Mouse (Mus musculus) CH12.LX (cell line): ENCODE measurements around the gene Tspan33. TPM values are rescaled to one million over a fixed set of nuclear protein-coding genes. Genes with fewer than 3 reads are reported as not detected.

ENCODE experiments used
- DNase-seq: peaks from one replicate; pipeline ENCODE4 v3.0.0-alpha.2; 2013; ENCODE audit errors: extremely low read depth
- H3K27ac ChIP-seq: 2 replicates; pipeline ENCODE4 v1.5.1; 2012; ENCODE audit warnings: low read depth, mild to moderate bottlenecking, control low read depth, moderate library complexity; ENCODE audit not compliant: insufficient read depth
- H3K27me3 ChIP-seq: replicated peaks from 2 replicates; pipeline ENCODE3; 2012; ENCODE audit warnings: inconsistent platforms
- H3K36me3 ChIP-seq, 2 experiments: replicated peaks in 1 of 2; 2 replicates each; pipeline versions ENCODE3 to v1.6.1; 2012; ENCODE audit warnings: inconsistent platforms in 1 of 2, low read length in 1 of 2, mild to moderate bottlenecking in 1 of 2, mixed read lengths in 1 of 2, moderate library complexity in 1 of 2; ENCODE audit not compliant: control insufficient read depth in 1 of 2, insufficient read depth in 1 of 2
- H3K4me1 ChIP-seq, 2 experiments: 2 replicates each; pipeline ENCODE4 v1.6.1; 2012; ENCODE audit warnings: inconsistent platforms in 1 of 2, moderate library complexity in 1 of 2; ENCODE audit not compliant: insufficient read depth in 2 of 2, control insufficient read depth in 1 of 2
- H3K4me2 ChIP-seq: 2 replicates; pipeline ENCODE4 v1.6.1; 2012; ENCODE audit warnings: low read depth, mild to moderate bottlenecking, control low read depth; ENCODE audit not compliant: poor library complexity, insufficient read depth, severe bottlenecking
- H3K4me3 ChIP-seq, 3 experiments: fragments of 150-350 bp in 1 of 3; sonication (generic) in 1 of 3; replicated peaks in 1 of 3; 2 replicates each; pipeline versions ENCODE3 to v1.5.1; 2011 to 2012; ENCODE audit warnings: low read depth in 2 of 3, low read length in 2 of 3, mild to moderate bottlenecking in 2 of 3, moderate library complexity in 2 of 3, control low read depth in 1 of 3, improper control_type of control experiment in 1 of 3, inconsistent platforms in 1 of 3, mixed read lengths in 1 of 3; ENCODE audit not compliant: poor library complexity in 1 of 3
- H3K79me2 ChIP-seq: replicated peaks from 2 replicates; pipeline ENCODE4 v1.6.1; 2012; ENCODE audit warnings: mild to moderate bottlenecking, moderate library complexity; ENCODE audit not compliant: control insufficient read depth, poor library complexity, insufficient read depth, severe bottlenecking; ENCODE audit errors: extremely low read depth
- H3K9ac ChIP-seq: 2 replicates; pipeline ENCODE4 v1.6.1; 2012; ENCODE audit warnings: low read depth, mild to moderate bottlenecking, control low read depth, moderate library complexity; ENCODE audit not compliant: insufficient read depth
- H3K9me3 ChIP-seq: replicated peaks from 2 replicates; pipeline ENCODE3; 2012; ENCODE audit warnings: low read length, inconsistent platforms, mixed read lengths
- BHLHE40 ChIP-seq: IDR thresholded peaks from 2 replicates; pipeline ENCODE4 v1.6.1; 2011; ENCODE audit warnings: mild to moderate bottlenecking, low read depth, low read length, improper control_type of control experiment
- CTCF ChIP-seq, 2 experiments: IDR thresholded peaks in 1 of 2; conservative IDR thresholded peaks in 1 of 2; 2 replicates each; pipeline ENCODE4 v1.5.1; 2011 to 2012; ENCODE audit warnings: low read depth in 2 of 2, low read length in 2 of 2, improper control_type of control experiment in 1 of 2, inconsistent platforms in 1 of 2, mild to moderate bottlenecking in 1 of 2, moderate library complexity in 1 of 2
- ELF1 ChIP-seq: IDR thresholded peaks from 2 replicates; pipeline ENCODE4 v1.6.1; 2014; ENCODE audit warnings: low read depth, mild to moderate bottlenecking, inconsistent platforms, low read length, improper control_type of control experiment
- EP300 ChIP-seq: IDR thresholded peaks from 2 replicates; pipeline ENCODE4 v1.6.1; 2011; ENCODE audit warnings: low read length, improper control_type of control experiment
- HCFC1 ChIP-seq: IDR thresholded peaks from 2 replicates; pipeline ENCODE4 v1.6.1; 2012; ENCODE audit warnings: low read depth, mild to moderate bottlenecking, inconsistent platforms, low read length, improper control_type of control experiment
- MAZ ChIP-seq: IDR thresholded peaks from 2 replicates; pipeline ENCODE4 v1.6.1; 2012; ENCODE audit warnings: low read depth, mild to moderate bottlenecking, inconsistent platforms, low read length, improper control_type of control experiment, moderate library complexity
- MXI1 ChIP-seq: IDR thresholded peaks from 2 replicates; pipeline ENCODE4 v1.6.1; 2011; ENCODE audit warnings: mild to moderate bottlenecking, low read depth, low read length, improper control_type of control experiment
- NELFE ChIP-seq: IDR thresholded peaks from 2 replicates; pipeline ENCODE4 v1.6.1; 2011; ENCODE audit warnings: low read depth, low read length, improper control_type of control experiment
- NRF1 ChIP-seq: IDR thresholded peaks from 2 replicates; pipeline ENCODE4 v1.6.1; 2014; ENCODE audit warnings: low read depth, mild to moderate bottlenecking, inconsistent platforms, low read length, improper control_type of control experiment, moderate library complexity
- RAD21 ChIP-seq: IDR thresholded peaks from 2 replicates; pipeline ENCODE4 v1.6.1; 2011; ENCODE audit warnings: low read depth, mild to moderate bottlenecking, low read length, improper control_type of control experiment, moderate library complexity
- RCOR1 ChIP-seq: conservative IDR thresholded peaks from 2 replicates; pipeline ENCODE4 v1.6.1; 2012; ENCODE audit warnings: low read depth, mild to moderate bottlenecking, inconsistent platforms, low read length, improper control_type of control experiment
- SIN3A ChIP-seq: IDR thresholded peaks from 2 replicates; pipeline ENCODE4 v1.6.1; 2012; ENCODE audit warnings: low read length, improper control_type of control experiment, inconsistent platforms
- SMC3 ChIP-seq: IDR thresholded peaks from 2 replicates; pipeline ENCODE4 v1.6.1; 2011; ENCODE audit warnings: low read depth, low read length, improper control_type of control experiment
- TBP ChIP-seq: conservative IDR thresholded peaks from 2 replicates; pipeline ENCODE4 v1.6.1; 2011; ENCODE audit warnings: low read depth, low read length, improper control_type of control experiment
- UBTF ChIP-seq: IDR thresholded peaks from 2 replicates; pipeline ENCODE4 v1.6.1; 2012; ENCODE audit warnings: low read depth, mild to moderate bottlenecking, inconsistent platforms, low read length, improper control_type of control experiment, moderate library complexity
- USF1 ChIP-seq: IDR thresholded peaks from 2 replicates; pipeline ENCODE4 v1.6.1; 2014; ENCODE audit warnings: low read depth, mild to moderate bottlenecking, inconsistent platforms, low read length, improper control_type of control experiment
- ZC3H11A ChIP-seq: IDR thresholded peaks from 2 replicates; pipeline ENCODE4 v1.6.1; 2012; ENCODE audit warnings: low read depth, mild to moderate bottlenecking, inconsistent platforms, low read length, improper control_type of control experiment
- ZMIZ1 ChIP-seq: IDR thresholded peaks from 2 replicates; pipeline ENCODE4 v1.6.1; 2012; ENCODE audit warnings: low read depth, mild to moderate bottlenecking, inconsistent platforms, low read length, improper control_type of control experiment
- ZNF384 ChIP-seq: IDR thresholded peaks from 2 replicates; pipeline ENCODE4 v1.6.1; 2012; ENCODE audit warnings: low read depth, low read length, improper control_type of control experiment, inconsistent platforms
- dilution Hi-C: fragments of 300-500 bp; cut with MboI; formaldehyde crosslinking; loops from 2 replicates; pipeline ENCODE4 v1.14.3; 2020; ENCODE audit warnings: low sequenced_read_pairs; ENCODE audit not compliant: extremely low pct_unique_long_range_greater_than_20kb, extremely low pct_ligation_motif_present
- in situ Hi-C: fragments of 300-500 bp; cut with MboI; formaldehyde crosslinking; loops from 3 replicates; pipeline ENCODE4 v1.14.3; 2019; ENCODE audit warnings: low sequenced_read_pairs, low pct_ligation_motif_present, low pct_unique_long_range_greater_than_20kb, mixed read lengths
- polyA plus RNA-seq: library from polyadenylated mRNA; unstranded; fragments of >175 nt; gene quantifications from 2 replicates; pipeline ENCODE4 v1.2.1, GENCODE M21; 2012; ENCODE audit warnings: low read depth; ENCODE audit not compliant: insufficient read length
- total RNA-seq, 2 experiments: library from RNA; depleted of rRNA; stranded (reverse); fragments of 300-350 nt in 1 of 2; fragments of >200 nt in 1 of 2; gene quantifications; 2 replicates each; pipeline ENCODE4 v1.2.3; 2012 to 2014

Tspan33 gene
- total and polyA plus RNA-seq, 3 experiments: 8.5 to 12.2 (median 10.4) TPM

DNA sequence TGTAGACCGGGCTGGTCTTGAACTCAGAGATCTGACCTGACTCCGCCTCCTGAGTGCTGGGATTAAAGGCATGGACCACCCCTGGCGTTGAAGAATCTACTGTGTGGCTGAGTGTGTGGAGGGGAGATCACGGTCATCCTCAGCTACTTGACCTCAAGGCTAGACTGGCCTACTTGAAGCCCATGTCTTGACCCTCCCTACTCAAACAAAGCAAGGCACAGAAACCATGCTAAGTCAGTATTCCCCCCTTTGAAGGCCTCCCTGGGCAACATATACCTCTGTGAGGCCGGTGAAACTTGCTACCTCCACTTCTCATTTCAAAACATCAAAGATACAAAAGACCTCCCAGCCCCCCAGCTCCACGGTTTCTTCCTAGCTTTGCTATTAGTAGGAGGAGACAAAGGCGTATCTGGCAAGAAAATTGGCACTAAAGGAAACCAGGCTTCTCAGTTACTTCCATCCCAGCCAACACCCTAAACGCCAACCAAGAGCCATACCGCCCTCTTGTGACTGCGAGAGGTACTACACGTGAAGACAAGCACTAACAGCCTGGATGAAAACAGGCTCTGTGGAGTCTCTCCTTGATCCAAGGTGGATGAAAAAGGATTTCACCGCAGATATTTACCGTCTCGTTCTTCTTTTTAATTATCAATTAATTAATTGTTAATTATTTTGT lies 44.4 kb upstream of the Tspan33 start:
- in situ Hi-C loops (loop anchor here (25.0 kb wide), 1 partner anchor 262 kb away; the partner anchor contains the start of genes Ccdc136 and Opn1sw), dilution Hi-C loops (no loop called here)
- Histone ChIP-seq H3K27me3 (peaks cover 6% of the 10 kb centered on the region), H3K9me3 (no peaks in the 10 kb centered on the region), H3K4me2 (no peak overlapping the region), H3K4me3 (no peak overlapping the region), H3K4me1 (peaks cover 0 to 9% of the 10 kb centered on the region in 2 experiments; a peak in 2 of 4 replicates), H3K79me2 (no peaks in the 10 kb centered on the region), H3K9ac (no peak overlapping the region), H3K36me3 (no peaks in the 10 kb centered on the region), H3K27ac (no peak overlapping the region)
- DNase-seq: peak; percentile 89
- TF ChIP-seq RCOR1: no peak
- peak; percentile 39; the same call in 1 of the 2 replicates for TF ChIP-seq ZC3H11A
- TF ChIP-seq SMC3: peak; percentile 88
- peak; percentile 95 to 96 for TF ChIP-seq CTCF (conservative IDR thresholded peaks at IDR 0.05 in 1 of 2, IDR thresholded peaks at IDR 0.05 in 1 of 2; ENCODE audit: low read depth in 2 of 2, low read length in 2 of 2)
- TF ChIP-seq MXI1: no peak
- no peak for TF ChIP-seq UBTF

DNA sequence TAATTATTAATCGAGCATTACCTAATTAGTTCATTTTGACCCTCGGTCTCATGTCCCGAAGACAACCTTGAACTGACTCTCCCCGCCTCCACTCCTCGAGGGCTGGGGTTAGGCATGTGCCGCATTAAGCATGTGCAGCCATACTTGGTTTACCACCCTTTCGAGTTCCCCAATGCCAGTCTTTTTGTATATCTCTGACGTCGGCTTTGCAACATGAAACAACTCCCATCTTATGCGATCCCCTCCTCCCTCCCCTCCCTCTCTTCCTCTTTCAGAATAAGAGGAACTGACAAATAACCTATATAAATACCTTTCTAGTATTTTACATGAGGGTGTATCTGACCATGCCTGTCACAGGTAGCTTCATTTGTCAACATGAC lies 43.9 kb upstream of the Tspan33 start:
- H3K9ac ChIP-seq: no peak overlapping the region

DNA sequence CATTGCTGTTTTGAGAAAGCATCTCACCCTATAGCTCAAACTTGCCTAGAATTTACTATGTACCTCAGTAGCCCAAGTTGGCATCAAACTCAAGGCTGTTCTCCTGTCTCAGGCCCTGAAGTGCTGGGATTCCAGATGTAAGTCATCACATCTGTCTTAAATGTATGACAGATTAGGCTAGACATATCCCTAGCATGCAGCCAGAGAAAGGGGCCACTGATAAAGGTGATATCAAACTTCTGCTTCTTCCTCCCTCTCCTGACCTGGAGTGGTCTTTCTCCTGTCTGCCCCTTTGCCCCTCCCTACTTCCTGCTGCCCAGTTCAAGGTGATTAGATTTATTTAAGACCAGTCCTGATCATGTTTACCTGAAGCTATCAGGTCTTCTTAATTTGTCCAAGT lies 40.8 kb upstream of the Tspan33 start:
- H3K27me3 ChIP-seq: peaks cover 6% of the 10 kb centered on the region
- TF ChIP-seq ZC3H11A (no peak), UBTF (no peak), RAD21 (no peak), SIN3A (no peak)
- H3K79me2 ChIP-seq: no peaks in the 10 kb centered on the region
- no peak overlapping the region for H3K27ac ChIP-seq
- no peak overlapping the region for H3K4me3 ChIP-seq
- dilution Hi-C loops: no loop called here
- peaks cover 0 to 9% of the 10 kb centered on the region in 2 experiments; a peak in 2 of 4 replicates for H3K4me1 ChIP-seq
- H3K36me3 ChIP-seq: no peaks in the 10 kb centered on the region
- in situ Hi-C loops: no loop called here
- DNase-seq: no peak
- H3K4me2 ChIP-seq: no peak overlapping the region
- H3K9me3 ChIP-seq: no peaks in the 10 kb centered on the region
- H3K9ac ChIP-seq: no peak overlapping the region

More for the DNA sequence above, 43.9 kb upstream of the Tspan33 start:
- no peak overlapping the region for H3K4me3 ChIP-seq
- H3K4me2 ChIP-seq: no peak overlapping the region
- in situ Hi-C loops (no loop called here), dilution Hi-C loops (no loop called here)
- no peaks in the 10 kb centered on the region for H3K79me2 ChIP-seq
- no peaks in the 10 kb centered on the region for H3K36me3 ChIP-seq
- H3K4me1 ChIP-seq: peaks cover 0 to 9% of the 10 kb centered on the region in 2 experiments; a peak in 2 of 4 replicates
- TF ChIP-seq NRF1 (no peak), HCFC1 (no peak), TBP (no peak), ZMIZ1 (no peak), NELFE (no peak), BHLHE40 (no peak), SMC3 (no peak), MXI1 (no peak), MAZ (no peak), ELF1 (no peak), EP300 (no peak), ZNF384 (no peak), USF1 (no peak)
- H3K27me3 ChIP-seq: peaks cover 6% of the 10 kb centered on the region
- no peak for DNase-seq
- H3K9me3 ChIP-seq: no peaks in the 10 kb centered on the region
- no peak overlapping the region for H3K27ac ChIP-seq
